ENCODE assay signal across 12 mouse cellular contexts in the genomic region with DNA sequence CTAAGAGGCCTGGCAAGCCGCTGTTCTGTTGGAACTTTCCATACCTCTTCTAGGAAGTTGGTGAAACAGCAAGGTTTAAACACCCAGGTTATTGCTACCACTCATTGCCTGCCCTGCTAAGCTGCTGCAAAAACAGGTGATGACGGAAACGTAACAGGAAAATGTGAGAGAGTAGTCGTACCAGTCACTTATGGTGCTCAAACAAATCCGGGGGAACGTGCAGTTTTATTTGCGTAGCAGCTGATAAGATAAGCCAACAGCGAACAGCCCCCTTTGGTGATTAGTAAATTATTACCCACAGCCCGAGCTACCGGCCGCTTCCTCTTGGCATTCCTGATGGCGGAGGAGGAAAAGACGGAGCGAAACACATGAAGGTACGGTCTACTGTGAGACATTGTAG. TPM values are rescaled to one million over a fixed set of nuclear protein-coding genes. Genes with fewer than 3 reads are reported as not detected.
A peak's percentile ranks its signal among the peaks of the same experiment; 100 is the strongest.
DNase-seq lines count a peak whose midpoint lies in the region; ATAC-seq and TF ChIP-seq lines count a peak whose summit lies in the region.
"Had no signal": no experiment of that assay in that cellular context is flagged by ENCODE, and none has a peak within 500 bp of the region (broad histone marks: within the 10 kb centered on the region; RNA-seq: fewer than 3 reads in every experiment).

A gene (plus strand): TSS at position 330 of the 400 bp plus-strand sequence.

- no peaks in the 10 kb centered on the region for H3K27me3 ChIP-seq in heart, embryonic 12.5 days (replicated peaks)
- H3K27me3 ChIP-seq in intestine, postnatal 0 days (replicated peaks; ENCODE audit: control insufficient read depth, insufficient read depth, low read length), result no peaks in the 10 kb centered on the region
- no peaks in the 10 kb centered on the region for H3K27me3 ChIP-seq in liver, adult 2 months (ENCODE audit: control insufficient read depth, insufficient read depth, low read length)

- no peak within 1 kb of the TSS for H3K27ac ChIP-seq in heart, embryonic 12.5 days (ENCODE audit: poor library complexity, severe bottlenecking)
- H3K27ac ChIP-seq in intestine, postnatal 0 days (ENCODE audit: low read depth, low read length), result no peak within 1 kb of the TSS
- H3K27ac ChIP-seq in liver, adult 2 months (replicated peaks; ENCODE audit: insufficient read depth, low read depth, low read length), result peak within 1 kb of the TSS; percentile 61
- H3K27ac ChIP-seq: hindbrain, postnatal 0 days had no signal

- H3K79me2 ChIP-seq in liver, adult 2 months (ENCODE audit: control insufficient read depth, insufficient read depth, low read length), result peaks cover 3% of the 10 kb centered on the region; the same call in 1 of the 2 replicates

- DNase-seq in heart, postnatal 10 days, result no peak
- DNase-seq in liver, adult 2 months (ENCODE audit: extremely low read depth, low read depth, low spot score), result peak; percentile 90
- peak; percentile 40 for DNase-seq in lung, postnatal 36 days
- DNase-seq in urinary bladder, postnatal 14 days (ENCODE audit: low spot score), result no peak
- DNase-seq in gastrocnemius, postnatal 36 days, result no peak
- DNase-seq in left cerebral cortex, postnatal 36 days (ENCODE audit: low spot score in 2 of 2), result no peak
- DNase-seq: cerebellum, adult 9-11 months had no signal

- TF ChIP-seq CTCF in intestine, postnatal 0 days (IDR thresholded peaks at IDR 0.05; ENCODE audit: low read depth), result no peak
- no peak for TF ChIP-seq CTCF in liver, adult 2 months (IDR thresholded peaks at IDR 0.05; ENCODE audit: low read depth, low read length)

- peak within 1 kb of the TSS; percentile 67 for H3K4me2 ChIP-seq in heart, embryonic 12.5 days
- H3K4me2 ChIP-seq in intestine, postnatal 0 days (replicated peaks; ENCODE audit: low read depth), result peak within 1 kb of the TSS; percentile 55

- H3K4me3 ChIP-seq in heart, embryonic 12.5 days, result peak within 1 kb of the TSS; percentile 38
- H3K4me3 ChIP-seq in intestine, postnatal 0 days (ENCODE audit: low read depth, low read length), result peak within 1 kb of the TSS; percentile 24
- peak within 1 kb of the TSS; percentile 83 for H3K4me3 ChIP-seq in liver, adult 2 months (ENCODE audit: insufficient read depth, low read depth, low read length)

- 12% methylated on average over 15 of the region's 15 CpGs for WGBS in heart, embryonic 12.5 days
- WGBS in intestine, postnatal 0 days, result 25% methylated on average over 15 of the region's 15 CpGs
- WGBS in liver, adult 2 months, result 9% methylated on average over 15 of the region's 15 CpGs

- no peak for ATAC-seq in heart, embryonic 12.5 days (ENCODE audit: insufficient number of reproducible peaks, low FRiP score)
- peak; percentile 77 for ATAC-seq in intestine, postnatal 0 days
- ATAC-seq: hindbrain, postnatal 0 days had no signal

- H3K9ac ChIP-seq in heart, embryonic 12.5 days, result no peak within 1 kb of the TSS
- no peak within 1 kb of the TSS for H3K9ac ChIP-seq in intestine, postnatal 0 days (ENCODE audit: low read depth, low read length)
- peak within 1 kb of the TSS; percentile 67 for H3K9ac ChIP-seq in liver, adult 2 months (ENCODE audit: low read depth, low read length)

- no peak for TF ChIP-seq POLR2A in liver, adult 2 months (IDR thresholded peaks at IDR 0.05; ENCODE audit: extremely low read depth, insufficient read depth, low read length)

- H3K9me3 ChIP-seq in heart, embryonic 12.5 days (replicated peaks), result 0 out of 2 replicates have a peak, but pooled peaks cover 5% of the 10 kb centered on the region
- H3K9me3 ChIP-seq in intestine, postnatal 0 days (ENCODE audit: control insufficient read depth), result no peaks in the 10 kb centered on the region

- intact Hi-C loops in heart, postnatal 10 days (cut with DNase I), result loop anchor here (10.0 kb wide), 1 partner anchor 858 kb away; no protein-coding TSS in a partner anchor
- intact Hi-C loops in gastrocnemius, postnatal 36 days (cut with DNase I), result no loop called here
- intact Hi-C loops in left cerebral cortex, postnatal 36 days (cut with DNase I), result loop anchor here (10.0 kb wide), 2 partner anchors 858 to 968 kb away; no protein-coding TSS in a partner anchor

- H3K4me1 ChIP-seq in heart, embryonic 12.5 days (replicated peaks), result no peaks in the 10 kb centered on the region
- no peaks in the 10 kb centered on the region for H3K4me1 ChIP-seq in intestine, postnatal 0 days (replicated peaks; ENCODE audit: control insufficient read depth, insufficient read depth, low read length)
- peaks cover 10% of the 10 kb centered on the region for H3K4me1 ChIP-seq in liver, adult 2 months (ENCODE audit: control insufficient read depth, insufficient read depth, low read length)

- H3K36me3 ChIP-seq in heart, embryonic 12.5 days, result no peaks in the 10 kb centered on the region
- H3K36me3 ChIP-seq in intestine, postnatal 0 days (ENCODE audit: control insufficient read depth, insufficient read depth), result no peaks in the 10 kb centered on the region
- no peaks in the 10 kb centered on the region for H3K36me3 ChIP-seq in liver, adult 2 months (ENCODE audit: control insufficient read depth, insufficient read depth, low read length)

RNA-seq across cellular contexts. Expression of the gene that starts here (rescaled TPM):
- 0.63 and 0.87 TPM in 2 replicates for polyA plus RNA-seq in heart, embryonic 12.5 days (2016; fragmentation: Nextera tagmentation; extraction: Ambion mirVana)
- not detected for total RNA-seq in heart, postnatal 10 days (2021)
- polyA plus RNA-seq in intestine, postnatal 0 days (2015; fragmentation: Nextera tagmentation; extraction: Ambion mirVana), result 0.22 and 0.35 TPM in 2 replicates
- 26.6 and 27.5 TPM in 2 replicates for total RNA-seq in liver, adult 2 months (2014; rRNA removed)
- polyA plus RNA-seq in liver, adult 2 months (2012; rRNA removed), result 6.4 and 10.1 TPM in 2 replicates
- total RNA-seq in gastrocnemius, postnatal 36 days (2021), result not detected
- total RNA-seq in left cerebral cortex, postnatal 36 days (2021), result under 1 TPM; 0.12 to 0.25 TPM
- total RNA-seq: gastrocnemius, adult 18-20 months had no signal
- polyA plus RNA-seq: spleen, adult 2 months had no signal

Comparison
In these comparisons a context has a peak if more than half of its experiments do, and no peak if none do; other contexts are left out.
1. RNA of the gene that starts here (total RNA-seq): 26.6 to 27.5 TPM in liver, adult 2 months; 0.12 to 0.25 TPM in left cerebral cortex, postnatal 36 days, not detected in gastrocnemius, postnatal 36 days and not detected in heart, postnatal 10 days; every median in the first group is over 10 times any median in the second.
2. Peak in ATAC-seq, H3K4me3 ChIP-seq and H3K4me2 ChIP-seq in intestine, postnatal 0 days; RNA of the gene not detected or under 1 TPM.
3. H3K4me3 ChIP-seq: peak in every context shown above with its lines; median percentile 83 in liver, adult 2 months; 38 in heart, embryonic 12.5 days; 24 in intestine, postnatal 0 days.
4. DNase-seq: peak in liver, adult 2 months (single experiment) and lung, postnatal 36 days (single experiment); none in heart, postnatal 10 days (0 of 2), urinary bladder, postnatal 14 days (single experiment), gastrocnemius, postnatal 36 days (0 of 2) and left cerebral cortex, postnatal 36 days (0 of 2).